In the genomic region with DNA sequence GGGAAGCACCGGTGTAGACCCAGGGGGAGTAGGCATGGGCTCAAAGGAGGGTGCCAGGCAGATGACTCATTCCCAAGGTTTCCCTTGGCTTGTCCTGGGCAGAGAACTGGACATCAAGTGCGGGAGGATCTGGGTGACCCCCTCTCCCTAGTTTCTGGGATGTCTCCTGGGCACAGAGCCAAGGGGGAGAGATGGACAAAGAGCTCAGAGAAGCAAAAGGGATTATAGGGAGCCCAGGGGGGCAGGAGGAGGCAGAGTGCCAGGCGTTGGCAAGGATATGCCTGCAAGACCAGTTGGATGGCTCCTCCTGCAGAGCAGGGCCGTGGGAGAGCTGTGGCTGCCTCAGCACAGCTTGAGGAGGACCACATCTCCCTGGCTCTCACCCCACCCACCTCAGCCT, we compare ENCODE assay signal across 8 mouse cellular contexts. TPM values are rescaled to one million over a fixed set of nuclear protein-coding genes. Genes with fewer than 3 reads are reported as not detected.
DNase-seq lines count a peak whose midpoint lies in the region; ATAC-seq lines count a peak whose summit lies in the region.

No protein-coding gene starts in this region.

- peak; percentile 46 to 70 for DNase-seq in lung, adult 18-20 months
- DNase-seq in lung, postnatal 25 days (ENCODE audit: low spot score) = no peak
- peak; percentile 40 to 53 for DNase-seq in cerebellum, adult 18-20 months
- DNase-seq in left cerebral cortex, postnatal 25 days (ENCODE audit: low spot score in 2 of 2) = peak; percentile 45 to 73
- DNase-seq in retina, embryonic 14.5 days (ENCODE audit: low spot score) = peak; percentile 47
- no peak for DNase-seq in embryo, embryonic 9.5 days (ENCODE audit: extremely low spot score)

- H3K27me3 ChIP-seq in hindbrain, embryonic 13.5 days = no peaks in the 10 kb centered on the region

- peak overlapping the region; percentile 24; the same call in 1 of the 2 replicates for H3K9ac ChIP-seq in hindbrain, embryonic 13.5 days

- ATAC-seq in hindbrain, embryonic 13.5 days (ENCODE audit: low FRiP score) = peak; percentile 27
- ATAC-seq in granulocyte monocyte progenitor cell, adult 5-6 weeks (replicated peaks; ENCODE audit: poor library complexity, severe bottlenecking) = no peak

- H3K36me3 ChIP-seq in hindbrain, embryonic 13.5 days = no peaks in the 10 kb centered on the region; the same call in 1 of the 2 replicates

- peak overlapping the region; percentile 75 for H3K27ac ChIP-seq in hindbrain, embryonic 13.5 days

- 32% methylated on average over 4 of the region's 4 CpGs for WGBS in hindbrain, embryonic 13.5 days

- no peak overlapping the region for H3K4me3 ChIP-seq in hindbrain, embryonic 13.5 days

- peak overlapping the region; percentile 17 for H3K4me2 ChIP-seq in hindbrain, embryonic 13.5 days

- peaks cover 74% of the 10 kb centered on the region for H3K4me1 ChIP-seq in hindbrain, embryonic 13.5 days (replicated peaks)

- no peaks in the 10 kb centered on the region for H3K9me3 ChIP-seq in hindbrain, embryonic 13.5 days

- intact Hi-C loops in left cerebral cortex, postnatal 25 days (cut with DNase I) = no loop called here

RNA-seq across cellular contexts. Expression of a gene that starts 4.3 kb away (rescaled TPM):
- polyA plus RNA-seq in hindbrain, embryonic 13.5 days (2015; fragmentation: Nextera tagmentation; extraction: Ambion mirVana) = 25.7 and 32.9 TPM in 2 replicates
- 10 to 100 TPM in 1 of 2 experiments, 1 to 10 TPM in 1; 7.5 to 10.4 TPM for total RNA-seq in left cerebral cortex, postnatal 25 days (2021)
- 5.8 and 11.2 TPM in 2 replicates for total RNA-seq in granulocyte monocyte progenitor cell, adult 5-6 weeks (2014; fragmentation: Nextera tagmentation)
- 7.7 and 10.4 TPM in 2 replicates for total RNA-seq in granulocyte monocyte progenitor cell, adult 5-6 weeks (2017)

Comparison
In these comparisons a context has a peak if more than half of its experiments do, and no peak if none do; other contexts are left out.
1. DNase-seq: peak in lung, adult 18-20 months (2 of 2), cerebellum, adult 18-20 months (2 of 2), left cerebral cortex, postnatal 25 days (2 of 2) and retina, embryonic 14.5 days (single experiment); none in lung, postnatal 25 days (single experiment) and embryo, embryonic 9.5 days (single experiment).